Mouse (Mus musculus) heart, embryonic 16.5 days (tissue): ENCODE results near the gene Rad51b. TPM values are rescaled to one million over a fixed set of nuclear protein-coding genes. Genes with fewer than 3 reads are reported as not detected.

Source experiments
- ATAC-seq: fragments of 200-750 bp; cut with Nextera tagmentation; replicated peaks from 2 replicates; pipeline ENCODE4 v1.8.0; 2017; ENCODE audit warnings: moderate number of reproducible peaks; ENCODE audit not compliant: insufficient read depth, low FRiP score; ENCODE audit errors: extremely low read depth
- H3K27ac ChIP-seq: fragments of 300-500 bp; sonication (generic); 2 replicates; pipeline ENCODE4 v1.5.1; 2014; ENCODE audit warnings: mild to moderate bottlenecking, low read length, control low read depth, moderate library complexity
- H3K27me3 ChIP-seq: fragments of 300-500 bp; sonication (generic); 2 replicates; pipeline ENCODE4 v1.6.1; 2014; ENCODE audit warnings: low read length, mixed read lengths; ENCODE audit not compliant: control insufficient read depth, insufficient read depth
- H3K36me3 ChIP-seq: fragments of 300-500 bp; sonication (generic); 2 replicates; pipeline ENCODE4 v1.6.1; 2014; ENCODE audit not compliant: control insufficient read depth, insufficient read depth
- H3K4me1 ChIP-seq: fragments of 300-500 bp; sonication (generic); 2 replicates; pipeline ENCODE4 v1.6.1; 2014; ENCODE audit warnings: low read length, mixed read lengths; ENCODE audit not compliant: control insufficient read depth, insufficient read depth
- H3K4me2 ChIP-seq: fragments of 300-500 bp; sonication (generic); 2 replicates; pipeline ENCODE4 v1.6.1; 2014; ENCODE audit warnings: low read depth, mild to moderate bottlenecking, control low read depth, low read length
- H3K4me3 ChIP-seq: fragments of 300-500 bp; sonication (generic); 2 replicates; pipeline ENCODE4 v1.5.1; 2014; ENCODE audit warnings: mild to moderate bottlenecking, control low read depth, low read length
- H3K9ac ChIP-seq: fragments of 300-500 bp; sonication (generic); 2 replicates; pipeline ENCODE4 v1.6.1; 2014; ENCODE audit warnings: low read length, control low read depth
- H3K9me3 ChIP-seq: fragments of 300-500 bp; sonication (generic); replicated peaks from 2 replicates; pipeline ENCODE4 v1.6.1; 2016; ENCODE audit warnings: low read length; ENCODE audit not compliant: control insufficient read depth
- WGBS: fragments of 180-500 bp; shearing (Covaris S2); extraction: QIAGEN DNeasy Blood & Tissue Kit; methylation state at CpG from one replicate; pipeline ENCODE4 v1.1.7; 2014; 5-methylcytosine and 5-hydroxymethylcytosine counted together
- polyA plus RNA-seq: library from polyadenylated mRNA; unstranded; fragments of >200 nt; fragmentation: Nextera tagmentation; extraction: Ambion mirVana; gene quantifications from 2 replicates; pipeline ENCODE4 v1.2.1, GENCODE M21; 2015

Gene Rad51b
- polyA plus RNA-seq, 1 experiment from 2014 or later = 5.0 TPM

- Histone ChIP-seq H3K9me3 (no peaks in the 10 kb centered on the region), H3K4me3 (no peak overlapping the region), H3K27me3 (no peaks in the 10 kb centered on the region), H3K4me2 (no peak overlapping the region), H3K27ac (peak overlapping the region; percentile 82), H3K9ac (no peak overlapping the region), H3K4me1 (peaks cover 25% of the 10 kb centered on the region), H3K36me3 (no peaks in the 10 kb centered on the region)
- ATAC-seq = no peak
- WGBS = 76% methylated on average over 11 of the region's 11 CpGs
These were observed 377.9 kb downstream of the Rad51b start for GRCm38 (mm10) chr12:79674846-79675439.

- ATAC-seq = peak; percentile 63
- WGBS = 51% methylated on average over 13 of the region's 13 CpGs
- Histone ChIP-seq H3K9me3 (no peaks in the 10 kb centered on the region), H3K36me3 (no peaks in the 10 kb centered on the region), H3K4me3 (no peak overlapping the region), H3K4me2 (no peak overlapping the region), H3K27ac (peak overlapping the region; percentile 82), H3K9ac (no peak overlapping the region), H3K27me3 (no peaks in the 10 kb centered on the region), H3K4me1 (peaks cover 32% of the 10 kb centered on the region)
These were observed 378.5 kb downstream of the Rad51b start for GRCm38 (mm10) chr12:79675440-79676176.

- no peak overlapping the region for H3K4me3 ChIP-seq
- no peaks in the 10 kb centered on the region for H3K9me3 ChIP-seq
- ATAC-seq = no peak
- no peak overlapping the region for H3K4me2 ChIP-seq
- no peak overlapping the region for H3K9ac ChIP-seq
- peaks cover 34% of the 10 kb centered on the region for H3K4me1 ChIP-seq
- no peaks in the 10 kb centered on the region for H3K27me3 ChIP-seq
- 84% methylated on average over 6 of the region's 6 CpGs for WGBS
- no peaks in the 10 kb centered on the region for H3K36me3 ChIP-seq
- peak overlapping the region; percentile 82 for H3K27ac ChIP-seq
These were observed 379.2 kb downstream of the Rad51b start for GRCm38 (mm10) chr12:79676251-79676650.

GRCm38 (mm10) chr12:79676896-79677295, 379.8 kb downstream of the Rad51b start:
- Histone ChIP-seq H3K27ac (peak overlapping the region; percentile 24), H3K4me2 (no peak overlapping the region)
- 44% methylated on average over 5 of the region's 5 CpGs for WGBS

GRCm38 (mm10) chr12:79679251-79679901, 382.3 kb downstream of the Rad51b start:
- Histone ChIP-seq H3K27ac (peak overlapping the region; percentile 82), H3K4me2 (no peak overlapping the region), H3K9me3 (no peaks in the 10 kb centered on the region), H3K27me3 (no peaks in the 10 kb centered on the region), H3K4me1 (peaks cover 37% of the 10 kb centered on the region), H3K36me3 (no peaks in the 10 kb centered on the region), H3K9ac (peak overlapping the region; percentile 39), H3K4me3 (no peak overlapping the region)
- 41% methylated on average over 11 of the region's 11 CpGs for WGBS
- ATAC-seq = peak; percentile 53; the same call in 1 of the 2 replicates

More at GRCm38 (mm10) chr12:79676896-79677295, 379.8 kb downstream of the Rad51b start:
- H3K4me3 ChIP-seq = no peak overlapping the region
- no peaks in the 10 kb centered on the region for H3K27me3 ChIP-seq
- no peaks in the 10 kb centered on the region for H3K9me3 ChIP-seq
- no peak overlapping the region for H3K9ac ChIP-seq
- no peak for ATAC-seq
- H3K4me1 ChIP-seq = peaks cover 34% of the 10 kb centered on the region
- no peaks in the 10 kb centered on the region for H3K36me3 ChIP-seq

- Histone ChIP-seq H3K36me3 (no peaks in the 10 kb centered on the region), H3K27ac (peak overlapping the region; percentile 82), H3K9ac (no peak overlapping the region), H3K9me3 (no peaks in the 10 kb centered on the region), H3K4me2 (no peak overlapping the region), H3K27me3 (no peaks in the 10 kb centered on the region), H3K4me3 (no peak overlapping the region), H3K4me1 (peaks cover 37% of the 10 kb centered on the region)
- WGBS = 71% methylated on average over 9 of the region's 9 CpGs
- no peak for ATAC-seq
These were observed 383.0 kb downstream of the Rad51b start for GRCm38 (mm10) chr12:79679941-79680697.

- Histone ChIP-seq H3K36me3 (no peaks in the 10 kb centered on the region), H3K9me3 (no peaks in the 10 kb centered on the region), H3K4me3 (no peak overlapping the region), H3K4me2 (no peak overlapping the region), H3K4me1 (peaks cover 35% of the 10 kb centered on the region), H3K27me3 (no peaks in the 10 kb centered on the region), H3K9ac (no peak overlapping the region), H3K27ac (peak overlapping the region; percentile 82)
- ATAC-seq = no peak
- WGBS = 37% methylated on average over 3 of the region's 3 CpGs
These were observed 383.6 kb downstream of the Rad51b start for GRCm38 (mm10) chr12:79680698-79681072.

GRCm38 (mm10) chr12:79681571-79681970, 384.5 kb downstream of the Rad51b start:
- Histone ChIP-seq H3K9ac (no peak overlapping the region), H3K4me3 (no peak overlapping the region), H3K4me2 (no peak overlapping the region), H3K4me1 (peaks cover 29% of the 10 kb centered on the region), H3K27me3 (no peaks in the 10 kb centered on the region), H3K27ac (no peak overlapping the region), H3K9me3 (no peaks in the 10 kb centered on the region), H3K36me3 (no peaks in the 10 kb centered on the region)
- WGBS = 86% methylated on average over 6 of the region's 6 CpGs
- ATAC-seq = no peak
